In the genomic region with DNA sequence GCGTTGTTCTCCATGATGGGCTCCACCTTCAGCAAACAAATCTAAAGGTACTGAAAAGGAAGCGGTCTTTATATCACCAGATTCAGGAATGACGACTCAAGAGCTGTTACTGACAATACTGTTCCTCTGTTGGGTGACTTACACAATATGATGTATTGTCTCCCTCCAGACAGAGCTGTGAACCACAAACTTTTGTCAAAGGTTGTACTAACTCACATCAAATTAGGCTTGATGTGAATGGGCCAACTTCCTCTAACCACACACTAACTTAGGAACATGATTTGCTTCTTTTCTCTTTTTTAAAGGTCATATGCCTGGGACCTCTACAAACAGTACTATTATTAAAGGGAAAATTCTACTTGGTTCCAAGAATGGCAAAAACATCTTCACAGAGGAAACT, we compare ENCODE assay signal across 12 mouse cellular contexts.
"Had no signal": no experiment of that assay in that cellular context is flagged by ENCODE, and none has a peak within 500 bp of the region (broad histone marks: within the 10 kb centered on the region; RNA-seq: fewer than 3 reads in every experiment).

No protein-coding gene starts in this region.

- H3K9ac ChIP-seq: liver, embryonic 15.5 days; lung, embryonic 14.5 days; midbrain, embryonic 12.5 days; stomach, embryonic 15.5 days had no signal

- H3K36me3 ChIP-seq: limb, embryonic 10.5 days; liver, embryonic 15.5 days; midbrain, embryonic 12.5 days; stomach, embryonic 15.5 days had no signal

- H3K27me3 ChIP-seq: liver, embryonic 15.5 days; midbrain, embryonic 12.5 days; stomach, embryonic 15.5 days had no signal

- H3K9me3 ChIP-seq: limb, embryonic 10.5 days; liver, embryonic 15.5 days; midbrain, embryonic 12.5 days; stomach, embryonic 15.5 days had no signal

- H3K4me2 ChIP-seq: liver, embryonic 11.5 days; liver, embryonic 15.5 days; lung, embryonic 14.5 days; midbrain, embryonic 12.5 days; stomach, embryonic 15.5 days had no signal

- H3K4me3 ChIP-seq: left cerebral cortex, adult 2 months; limb, embryonic 10.5 days; liver, embryonic 15.5 days; midbrain, embryonic 12.5 days; stomach, embryonic 15.5 days had no signal

- H3K4me1 ChIP-seq: limb, embryonic 10.5 days; liver, embryonic 15.5 days; midbrain, embryonic 12.5 days; stomach, embryonic 15.5 days had no signal

- H3K27ac ChIP-seq: left cerebral cortex, adult 2 months; limb, embryonic 10.5 days; liver, embryonic 15.5 days; midbrain, embryonic 12.5 days; stomach, embryonic 15.5 days had no signal

- ATAC-seq: midbrain, embryonic 16.5 days had no signal

- DNase-seq: kidney, adult 11 months; kidney, postnatal 25 days; lung, embryonic 14.5 days; right cerebral cortex, postnatal 25 days; thymus, adult 2 months had no signal
